Mouse (Mus musculus) stomach, embryonic 14.5 days (tissue): ENCODE results near the gene Nr2f2. TPM values are rescaled to one million over a fixed set of nuclear protein-coding genes. Genes with fewer than 3 reads are reported as not detected.

Experiments
- ATAC-seq: fragments of 200-750 bp; cut with Nextera tagmentation; 2 replicates; pipeline ENCODE4 v1.8.0; 2017; ENCODE audit warnings: low read depth, moderate TSS enrichment; ENCODE audit not compliant: insufficient number of reproducible peaks, insufficient read depth, low FRiP score
- H3K27ac ChIP-seq: fragments of 300-500 bp; sonication (generic); 2 replicates; pipeline ENCODE4 v1.5.1; 2014; ENCODE audit warnings: mild to moderate bottlenecking, low read length, moderate library complexity, mixed read lengths
- H3K27me3 ChIP-seq: fragments of 300-500 bp; sonication (generic); 2 replicates; pipeline ENCODE4 v1.6.1; 2014; ENCODE audit warnings: low read length, control low read depth, mixed read lengths; ENCODE audit not compliant: control insufficient read depth, insufficient read depth
- H3K36me3 ChIP-seq: fragments of 300-500 bp; sonication (generic); 2 replicates; pipeline ENCODE4 v1.6.1; 2014; ENCODE audit warnings: mild to moderate bottlenecking, control low read depth, low read length, moderate library complexity, mixed read lengths; ENCODE audit not compliant: control insufficient read depth, insufficient read depth
- H3K4me1 ChIP-seq: fragments of 300-500 bp; sonication (generic); 2 replicates; pipeline ENCODE4 v1.6.1; 2014; ENCODE audit warnings: low read length, control low read depth, mixed read lengths; ENCODE audit not compliant: control insufficient read depth, insufficient read depth
- H3K4me2 ChIP-seq: fragments of 300-500 bp; sonication (generic); replicated peaks from 2 replicates; pipeline ENCODE4 v1.6.1; 2014; ENCODE audit warnings: low read depth, low read length, control low read depth
- H3K4me3 ChIP-seq: fragments of 300-500 bp; sonication (generic); 2 replicates; pipeline ENCODE4 v1.5.1; 2014; ENCODE audit warnings: low read depth, low read length, control low read depth
- H3K9ac ChIP-seq: fragments of 300-500 bp; sonication (generic); replicated peaks from 2 replicates; pipeline ENCODE4 v1.6.1; 2014; ENCODE audit warnings: low read depth, mild to moderate bottlenecking, control low read depth, low read length, moderate library complexity, mixed read lengths
- H3K9me3 ChIP-seq: fragments of 300-500 bp; sonication (generic); 2 replicates; pipeline ENCODE4 v1.6.1; 2016; ENCODE audit warnings: low read depth, low read length, control low read depth; ENCODE audit not compliant: control insufficient read depth
- WGBS: fragments of 180-500 bp; shearing (Covaris S2); extraction: QIAGEN DNeasy Blood & Tissue Kit; methylation state at CpG from one replicate; pipeline ENCODE4 v1.1.7; 2014; 5-methylcytosine and 5-hydroxymethylcytosine counted together
- polyA plus RNA-seq: library from polyadenylated mRNA; unstranded; fragments of >200 nt; fragmentation: Nextera tagmentation; extraction: Ambion mirVana; gene quantifications from 2 replicates; pipeline ENCODE4 v1.2.1, GENCODE M21; 2014

Gene Nr2f2
- polyA plus RNA-seq, 1 experiment from 2014 or later = 111 TPM

DNA sequence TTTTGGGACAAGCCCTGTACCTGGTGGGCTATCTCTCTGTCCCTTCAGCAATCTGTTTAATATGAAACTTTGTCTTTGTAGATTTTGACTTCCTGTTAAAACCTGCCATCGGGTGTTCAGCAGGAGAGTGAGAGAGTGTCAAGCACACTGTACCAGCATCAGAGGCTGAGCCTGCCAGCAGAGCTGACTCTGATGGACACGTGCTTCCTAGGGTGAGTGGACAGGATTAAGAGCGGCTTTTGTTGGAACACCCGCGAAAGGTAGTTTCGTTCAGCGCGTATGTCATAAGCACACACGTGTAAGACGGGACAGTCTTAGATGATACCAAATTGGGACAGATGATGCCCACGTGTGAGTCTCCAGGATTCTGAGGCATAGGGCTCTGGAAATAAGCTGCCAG, 40.0 kb upstream of the Nr2f2 start:
- Histone ChIP-seq H3K4me1 (no peaks in the 10 kb centered on the region), H3K4me3 (no peak overlapping the region), H3K36me3 (peaks cover 28% of the 10 kb centered on the region), H3K27me3 (no peaks in the 10 kb centered on the region), H3K27ac (no peak overlapping the region), H3K4me2 (no peak overlapping the region), H3K9ac (no peak overlapping the region), H3K9me3 (no peaks in the 10 kb centered on the region)
- 89% methylated on average over 11 of the region's 11 CpGs for WGBS
- ATAC-seq = no peak

DNA sequence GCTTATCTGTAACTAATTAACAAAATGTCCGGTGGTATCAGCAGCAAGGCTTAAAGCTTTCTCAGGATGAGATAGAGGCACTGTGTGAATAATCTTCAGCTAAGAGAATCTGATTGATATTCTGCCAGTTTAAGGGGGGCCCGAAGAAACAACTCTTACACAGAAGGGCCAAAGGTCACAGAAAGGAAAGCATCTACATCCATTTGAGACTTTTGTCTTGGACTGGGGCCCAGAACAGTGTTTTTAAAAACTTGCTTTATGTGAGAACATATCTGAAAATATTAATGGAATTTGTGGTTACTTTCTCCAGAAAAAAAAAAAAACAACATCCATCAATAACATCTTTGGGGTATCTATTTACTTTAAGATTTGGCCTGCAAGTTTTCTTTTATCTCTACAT, 38.9 kb upstream of the Nr2f2 start:
- no peak overlapping the region for H3K27ac ChIP-seq
- no peaks in the 10 kb centered on the region for H3K27me3 ChIP-seq
- H3K4me1 ChIP-seq = no peaks in the 10 kb centered on the region
- WGBS = 39% methylated on average over 2 of the region's 2 CpGs
- H3K4me3 ChIP-seq = no peak overlapping the region
- ATAC-seq = no peak
- H3K9me3 ChIP-seq = no peaks in the 10 kb centered on the region
- H3K9ac ChIP-seq = no peak overlapping the region
- peaks cover 24% of the 10 kb centered on the region for H3K36me3 ChIP-seq
- no peak overlapping the region for H3K4me2 ChIP-seq

DNA sequence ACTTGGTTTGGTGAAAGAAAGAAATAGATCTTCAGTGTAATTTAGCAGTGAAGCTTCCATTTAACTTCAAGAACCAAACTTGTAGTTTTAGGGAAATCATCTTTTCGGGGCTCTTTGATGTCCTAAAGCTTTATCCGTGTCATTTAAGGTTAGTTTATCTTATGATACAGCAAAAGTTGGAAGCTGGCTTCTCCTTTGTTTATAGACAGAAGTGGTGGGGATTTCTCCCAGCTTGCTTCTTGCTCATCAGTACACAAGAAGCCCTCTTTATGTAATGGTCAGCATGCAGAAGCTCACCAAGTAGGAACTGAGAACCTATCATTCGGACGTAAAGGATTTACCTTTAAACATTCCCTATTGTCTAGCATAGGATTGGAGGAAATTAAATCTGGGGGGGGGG, 16.3 kb upstream of the Nr2f2 start:
- H3K9ac ChIP-seq = no peak overlapping the region
- no peak for ATAC-seq
- H3K27me3 ChIP-seq = no peaks in the 10 kb centered on the region
- no peaks in the 10 kb centered on the region for H3K9me3 ChIP-seq
- no peaks in the 10 kb centered on the region for H3K4me1 ChIP-seq
- H3K4me2 ChIP-seq = no peak overlapping the region
- no peaks in the 10 kb centered on the region for H3K36me3 ChIP-seq
- H3K4me3 ChIP-seq = no peak overlapping the region
- 69% methylated on average over 4 of the region's 4 CpGs for WGBS
- H3K27ac ChIP-seq = no peak overlapping the region

DNA sequence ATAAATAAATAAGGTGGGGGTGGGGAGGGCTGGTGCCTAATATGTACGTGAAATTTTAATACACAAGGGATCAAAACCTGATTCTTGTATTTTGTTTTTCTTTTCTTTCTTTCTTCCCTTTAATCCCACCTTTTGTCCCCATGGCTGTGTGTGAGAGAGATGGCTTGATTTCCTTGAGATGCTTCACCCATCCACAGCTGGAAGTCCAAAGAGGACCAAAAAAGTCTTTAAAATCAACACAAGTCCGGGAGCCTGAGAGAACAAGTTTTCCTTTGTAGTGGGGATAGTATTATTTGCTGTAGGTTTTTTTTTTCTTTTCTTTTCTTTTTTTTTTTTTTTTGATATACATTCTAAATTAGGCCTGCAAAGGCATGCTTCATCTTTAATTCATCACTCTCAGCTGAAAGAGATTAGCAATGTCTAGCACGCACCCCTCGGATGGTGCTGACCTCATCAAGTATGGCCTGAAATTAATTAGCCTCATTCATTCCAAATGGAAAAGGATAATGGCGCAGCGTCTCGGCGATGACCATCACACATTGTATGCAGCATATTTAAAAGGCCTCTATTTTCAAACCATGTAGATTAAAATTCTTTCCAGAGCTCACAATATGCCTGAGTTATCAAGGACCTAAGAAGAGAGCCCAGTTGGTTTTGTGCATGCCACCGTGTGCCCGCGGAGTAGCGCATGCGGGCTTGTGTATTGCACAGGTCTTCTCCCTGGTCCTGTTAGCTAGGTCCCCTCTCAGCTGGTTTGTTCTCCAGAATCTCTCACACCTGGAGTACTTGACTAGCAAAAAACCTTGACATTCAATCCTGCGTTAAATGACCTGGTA, 15.1 kb upstream of the Nr2f2 start:
- H3K27ac ChIP-seq = no peak overlapping the region
- H3K36me3 ChIP-seq = no peaks in the 10 kb centered on the region
- WGBS = 90% methylated on average over 14 of the region's 14 CpGs
- H3K27me3 ChIP-seq = no peaks in the 10 kb centered on the region
- ATAC-seq = no peak
- H3K9ac ChIP-seq = no peak overlapping the region
- no peak overlapping the region for H3K4me2 ChIP-seq
- H3K4me3 ChIP-seq = no peak overlapping the region
- H3K9me3 ChIP-seq = no peaks in the 10 kb centered on the region
- no peaks in the 10 kb centered on the region for H3K4me1 ChIP-seq

DNA sequence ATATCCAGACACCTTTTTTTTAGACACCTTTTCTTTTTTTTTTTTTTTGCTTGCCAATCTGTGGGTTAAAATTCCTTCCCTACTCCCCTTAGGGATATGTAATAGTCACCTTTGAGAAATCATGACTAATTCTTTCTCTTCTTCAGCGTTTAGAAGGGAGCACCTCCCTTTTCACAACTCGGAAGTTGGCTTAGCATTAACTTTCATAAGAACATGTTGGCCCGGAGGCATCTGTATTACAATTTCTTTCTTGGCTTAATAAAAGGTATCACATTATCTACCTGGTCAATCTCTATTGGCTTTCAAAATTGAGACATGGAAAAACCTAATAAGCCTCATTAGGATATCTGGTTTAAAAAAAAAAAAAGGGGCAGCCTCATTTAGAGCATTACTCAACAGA, 14.4 kb upstream of the Nr2f2 start:
- H3K9me3 ChIP-seq = no peaks in the 10 kb centered on the region
- H3K36me3 ChIP-seq = no peaks in the 10 kb centered on the region
- H3K4me3 ChIP-seq = no peak overlapping the region
- H3K9ac ChIP-seq = no peak overlapping the region
- no peaks in the 10 kb centered on the region for H3K27me3 ChIP-seq
- no peak overlapping the region for H3K27ac ChIP-seq
- 83% methylated on average over 3 of the region's 3 CpGs for WGBS
- no peaks in the 10 kb centered on the region for H3K4me1 ChIP-seq
- H3K4me2 ChIP-seq = no peak overlapping the region
- no peak for ATAC-seq

DNA sequence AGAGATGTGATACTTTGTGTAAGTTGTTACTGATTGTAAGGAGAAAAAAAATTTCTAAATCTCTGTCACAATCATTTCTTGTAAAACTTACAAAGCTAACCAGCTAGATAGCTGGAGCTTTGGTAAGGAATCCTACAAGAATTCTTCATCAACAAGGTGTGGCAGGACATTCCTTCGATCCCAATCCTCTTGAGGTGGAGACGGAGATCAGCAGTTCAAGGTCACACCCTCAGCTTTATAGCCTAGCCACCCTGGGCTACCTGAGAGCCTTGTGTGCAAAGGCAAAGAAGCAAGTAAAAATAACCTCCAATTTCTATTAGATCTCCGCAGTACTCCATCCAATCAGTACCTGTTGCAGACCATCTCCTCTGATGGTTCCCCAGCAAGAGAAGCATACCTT, 13.7 kb upstream of the Nr2f2 start:
- WGBS = 74% methylated on average over 3 of the region's 3 CpGs
- Histone ChIP-seq H3K27ac (no peak overlapping the region), H3K4me1 (no peaks in the 10 kb centered on the region), H3K4me2 (no peak overlapping the region), H3K9ac (no peak overlapping the region), H3K36me3 (no peaks in the 10 kb centered on the region), H3K4me3 (no peak overlapping the region), H3K9me3 (no peaks in the 10 kb centered on the region), H3K27me3 (no peaks in the 10 kb centered on the region)
- no peak for ATAC-seq

DNA sequence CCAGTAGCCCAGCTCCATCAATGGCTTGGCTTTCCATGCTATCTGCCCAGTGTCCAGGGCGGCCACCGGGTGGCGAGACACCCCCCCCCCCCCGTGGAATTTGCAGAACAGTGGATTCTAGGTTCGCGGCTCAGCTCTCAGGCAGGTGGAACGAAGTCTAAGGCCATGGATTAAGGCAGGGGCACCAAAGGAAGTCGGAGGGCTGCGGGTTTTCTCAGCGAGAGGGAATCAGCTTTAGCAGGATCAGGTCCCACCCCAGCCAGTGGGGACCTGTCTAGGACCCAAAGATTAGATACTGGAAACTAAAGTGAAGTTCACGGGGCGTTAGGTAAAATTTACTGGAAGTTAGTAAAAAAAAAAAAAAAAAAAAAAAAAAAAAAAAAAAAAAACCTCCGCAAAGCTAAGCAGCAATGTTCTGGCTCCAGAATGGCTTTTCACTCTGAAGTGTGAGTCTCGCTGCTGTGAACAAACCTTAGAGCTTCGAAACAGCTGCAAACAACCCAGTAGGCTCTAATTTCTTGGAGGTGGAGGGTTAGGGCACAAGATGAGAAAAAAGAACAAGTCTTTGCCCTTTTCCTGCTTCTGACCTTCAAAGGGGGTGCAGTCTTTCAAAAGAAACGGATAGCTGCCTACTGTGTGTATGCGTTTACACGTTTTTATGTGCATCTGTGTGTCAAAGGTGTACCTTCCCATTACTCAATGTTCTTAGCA, 4.2 kb upstream of the Nr2f2 start:
- H3K4me2 ChIP-seq = peak overlapping the region; percentile 82
- peak overlapping the region; percentile 45 for H3K4me3 ChIP-seq
- H3K4me1 ChIP-seq = peaks cover 6% of the 10 kb centered on the region; the same call in 1 of the 2 replicates
- no peaks in the 10 kb centered on the region for H3K27me3 ChIP-seq
- 9% methylated on average over 18 of the region's 18 CpGs for WGBS
- H3K36me3 ChIP-seq = no peaks in the 10 kb centered on the region
- no peaks in the 10 kb centered on the region for H3K9me3 ChIP-seq
- peak overlapping the region; percentile 56; the same call in 1 of the 2 replicates for H3K9ac ChIP-seq
- 0 out of 2 replicates have a peak, but pooled peaks have one; percentile 5 for ATAC-seq
- H3K27ac ChIP-seq = peak overlapping the region; percentile 1; the same call in 1 of the 2 replicates

DNA sequence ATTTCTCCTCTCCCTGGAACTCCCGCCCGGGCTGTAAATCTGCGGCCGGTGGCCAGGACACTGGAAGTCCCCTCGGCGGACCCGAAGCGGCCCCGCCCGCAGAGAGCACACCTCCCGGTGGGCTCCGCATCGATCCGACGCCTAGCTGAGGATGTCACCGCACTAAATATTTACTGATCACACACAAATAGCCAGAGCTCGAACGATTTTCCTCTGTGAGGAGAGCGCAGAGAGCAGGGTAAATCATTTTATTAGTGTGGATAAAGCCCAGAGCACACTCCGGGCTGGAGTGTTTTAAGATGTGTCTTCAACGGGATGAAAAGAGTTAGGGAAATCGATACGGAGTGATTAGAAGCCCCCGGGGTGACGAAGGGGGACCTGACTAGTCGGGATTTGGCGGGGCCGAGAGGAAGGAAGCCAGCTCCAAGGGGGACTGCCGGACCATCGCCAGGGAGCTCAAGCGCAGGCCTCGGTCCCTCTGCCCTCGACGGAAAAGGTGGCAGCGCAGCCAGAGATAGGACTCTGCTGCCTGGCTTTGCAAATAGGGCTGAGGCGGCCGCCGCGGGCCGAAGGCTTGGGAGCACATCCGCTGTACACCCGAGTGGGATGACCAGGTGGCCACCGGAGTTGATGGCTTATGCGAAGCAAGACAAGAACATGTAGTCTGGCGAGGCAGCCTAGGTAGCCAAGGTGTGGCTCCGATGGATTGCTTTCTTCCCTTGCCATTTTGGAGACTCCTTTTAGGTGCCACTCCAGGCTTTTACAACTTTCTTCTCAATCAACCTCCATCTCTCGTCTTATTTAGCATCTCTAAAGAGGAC, 3.4 kb upstream of the Nr2f2 start:
- WGBS = 3% methylated on average over 47 of the region's 47 CpGs
- Histone ChIP-seq H3K27ac (peak overlapping the region; percentile 86), H3K4me3 (peak overlapping the region; percentile 45), H3K27me3 (no peaks in the 10 kb centered on the region), H3K9ac (peak overlapping the region; percentile 56), H3K4me2 (peak overlapping the region; percentile 82), H3K9me3 (no peaks in the 10 kb centered on the region), H3K36me3 (no peaks in the 10 kb centered on the region), H3K4me1 (peaks cover 6% of the 10 kb centered on the region; the same call in 1 of the 2 replicates)
- ATAC-seq = 0 out of 2 replicates have a peak, but pooled peaks have one; percentile 11
